Mouse (Mus musculus) splenic B cell, adult 2 months (primary cell): ENCODE measurements around the gene Vat1.

Experiments used
- DNase-seq: peaks from one replicate; pipeline ENCODE4 v3.0.0-alpha.2; 2011; ENCODE audit warnings: low read depth, low spot score
- H3K27me3 ChIP-seq: 2 replicates; pipeline ENCODE4 v1.6.1; 2012; ENCODE audit warnings: mild to moderate bottlenecking, low read length, moderate library complexity, mixed read lengths; ENCODE audit not compliant: control insufficient read depth, poor library complexity, insufficient read depth, severe bottlenecking
- H3K36me3 ChIP-seq: 2 replicates; pipeline ENCODE4 v1.6.1; 2012; ENCODE audit warnings: mild to moderate bottlenecking, low read length, moderate library complexity, mixed read lengths; ENCODE audit not compliant: control insufficient read depth, poor library complexity, insufficient read depth, severe bottlenecking

Gene Vat1

DNA sequence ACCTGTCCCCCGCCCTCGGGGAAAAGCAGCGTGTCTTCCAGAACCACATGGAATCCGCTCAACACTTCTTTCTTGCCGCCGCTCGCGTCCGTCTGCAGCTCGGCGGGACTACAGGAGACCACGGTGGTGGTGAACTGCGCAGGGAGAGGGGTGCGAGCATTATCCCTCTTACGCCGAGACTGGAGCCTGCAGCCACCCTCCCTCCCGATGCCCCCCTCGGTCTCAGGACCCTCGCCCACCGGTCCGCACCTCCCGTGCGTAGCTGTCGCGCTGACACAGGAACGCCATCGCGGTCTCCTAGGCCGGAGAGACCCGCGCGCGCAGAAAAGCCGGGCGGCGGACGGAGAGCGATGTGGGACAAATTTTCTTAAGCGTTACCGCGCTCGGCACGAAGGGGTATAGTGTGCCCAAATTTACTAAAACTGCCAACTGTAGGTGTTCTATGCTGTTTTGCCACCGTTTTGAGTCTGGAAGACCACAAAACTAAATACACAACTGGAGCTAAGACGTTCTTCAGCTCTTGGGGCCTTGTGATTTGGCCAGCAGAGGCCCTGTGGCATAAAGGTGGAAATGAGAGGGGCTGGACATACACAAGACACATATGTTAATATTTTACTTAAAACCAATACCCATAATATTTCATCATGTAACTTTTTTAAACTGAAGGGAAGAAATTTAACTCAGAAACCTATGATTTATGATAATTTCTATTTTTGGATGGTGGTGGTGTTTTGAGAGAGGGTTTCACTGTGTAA lies 48.8 kb downstream of the Vat1 start, which contains the start of gene Aarsd1:
Aarsd1 (minus strand) TSS at position 515 of the 755 bp plus-strand sequence.
- peak; percentile 87 for DNase-seq
- H3K36me3 ChIP-seq = no peaks in the 10 kb centered on the region
- H3K27me3 ChIP-seq = no peaks in the 10 kb centered on the region

DNA sequence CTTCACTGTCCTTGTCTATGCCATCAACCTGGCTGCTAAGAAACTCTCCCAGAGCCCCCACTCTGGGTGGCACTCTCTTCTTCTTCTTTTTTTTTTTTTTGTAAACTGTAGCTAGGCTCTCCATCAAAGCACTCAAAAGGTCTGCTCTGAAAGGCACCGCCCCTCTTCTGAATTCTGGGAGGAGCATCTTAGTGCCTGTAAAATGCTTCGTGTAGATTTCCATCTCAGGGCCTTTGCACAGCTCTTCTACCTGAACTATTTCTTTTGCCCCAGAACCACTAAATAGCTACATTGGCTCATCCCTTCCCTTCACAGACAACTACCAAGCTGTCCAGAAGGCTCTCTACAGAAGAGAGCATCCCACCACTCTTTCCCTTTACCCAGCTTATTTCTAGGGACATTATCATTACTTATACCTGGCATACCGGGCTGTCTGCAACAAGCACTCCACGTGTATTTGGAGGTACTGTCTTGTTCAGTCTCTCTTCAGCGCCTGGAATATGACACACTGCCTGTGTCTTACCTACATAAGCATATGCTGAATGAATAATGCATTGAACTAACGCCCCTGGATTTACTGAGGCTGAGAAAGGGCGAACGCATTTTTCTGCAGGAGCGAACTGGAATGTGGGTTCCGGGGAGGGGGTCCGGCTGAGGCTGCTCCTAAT lies 49.5 kb downstream of the Vat1 start:
- peak; percentile 26 for DNase-seq

DNA sequence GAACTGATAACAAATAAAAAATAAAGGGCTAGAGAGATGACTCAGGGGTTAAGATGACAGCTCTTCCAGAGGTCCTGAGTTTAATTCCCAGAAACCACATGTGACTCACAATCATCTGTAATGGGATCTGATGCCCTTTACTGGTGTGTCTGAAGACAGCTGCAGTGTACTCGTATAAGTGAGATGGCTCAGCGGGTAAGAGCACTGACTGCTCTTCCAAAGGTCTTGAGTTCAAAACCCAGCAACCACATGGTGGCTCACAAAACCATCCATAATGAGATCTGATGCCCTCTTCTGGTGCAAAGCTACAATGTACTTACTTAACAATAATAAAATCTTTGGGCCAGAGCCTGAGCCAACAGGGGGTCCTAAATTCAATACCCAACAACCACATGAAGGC lies 50.7 kb downstream of the Vat1 start:
- H3K36me3 ChIP-seq = no peaks in the 10 kb centered on the region; the same call in 1 of the 2 replicates
- peak; percentile 32 for DNase-seq
- H3K27me3 ChIP-seq = no peaks in the 10 kb centered on the region

More for the DNA sequence above, 49.5 kb downstream of the Vat1 start:
- Histone ChIP-seq H3K27me3 (no peaks in the 10 kb centered on the region), H3K36me3 (no peaks in the 10 kb centered on the region)
